Mouse (Mus musculus) cerebellum, adult 18-20 months (tissue): ENCODE results near the gene Sorbs1.

Experiments
- DNase-seq, 2 experiments: peaks; one replicate each; pipeline ENCODE4 v3.0.0; 2021

Sorbs1 gene

GRCm38 (mm10) chr19:40477445-40477941, 36.1 kb downstream of the Sorbs1 start:
- DNase-seq: no peak

GRCm38 (mm10) chr19:40476491-40476890, 37.1 kb downstream of the Sorbs1 start:
- no peak for DNase-seq

DNA sequence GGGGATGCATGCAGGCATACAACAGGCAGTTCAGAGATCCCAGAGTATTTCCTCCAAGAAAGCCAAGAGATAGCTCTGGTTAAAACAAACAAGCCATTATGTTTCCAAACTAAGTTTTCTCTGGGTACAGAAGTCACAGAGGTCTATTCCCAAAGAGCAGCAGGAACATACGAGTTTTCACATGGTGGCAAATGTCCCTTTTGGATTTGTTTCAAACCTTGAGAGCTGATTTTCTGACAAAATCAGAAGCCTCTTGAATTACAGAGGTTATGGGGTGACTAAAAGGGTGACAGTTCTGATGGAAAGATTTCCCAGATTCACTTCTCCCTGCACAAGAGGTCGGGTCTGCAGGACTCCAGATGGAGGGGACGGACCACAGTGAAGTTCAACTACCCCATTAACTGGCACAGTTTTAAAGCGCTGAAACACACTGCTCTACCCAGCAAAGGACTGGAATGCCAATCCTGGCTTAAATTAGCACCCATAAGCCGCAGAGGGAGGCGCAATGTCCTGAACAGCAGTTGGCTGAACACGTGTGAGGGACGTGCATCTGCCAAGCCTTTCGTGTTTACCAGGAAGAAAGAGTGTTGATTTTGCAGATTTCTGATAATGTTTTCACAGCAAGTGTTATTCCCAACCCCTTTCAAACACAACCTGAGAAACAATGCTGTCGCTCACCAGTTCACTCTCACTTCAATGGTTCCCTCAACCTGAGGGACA, 41.9 kb downstream of the Sorbs1 start:
- DNase-seq: peak; percentile 55 to 60

- no peak for DNase-seq
Measured at GRCm38 (mm10) chr19:40469792-40470191, 43.8 kb downstream of the Sorbs1 start.

- DNase-seq: no peak
Measured at GRCm38 (mm10) chr19:40468308-40468707, 45.3 kb downstream of the Sorbs1 start.

DNA sequence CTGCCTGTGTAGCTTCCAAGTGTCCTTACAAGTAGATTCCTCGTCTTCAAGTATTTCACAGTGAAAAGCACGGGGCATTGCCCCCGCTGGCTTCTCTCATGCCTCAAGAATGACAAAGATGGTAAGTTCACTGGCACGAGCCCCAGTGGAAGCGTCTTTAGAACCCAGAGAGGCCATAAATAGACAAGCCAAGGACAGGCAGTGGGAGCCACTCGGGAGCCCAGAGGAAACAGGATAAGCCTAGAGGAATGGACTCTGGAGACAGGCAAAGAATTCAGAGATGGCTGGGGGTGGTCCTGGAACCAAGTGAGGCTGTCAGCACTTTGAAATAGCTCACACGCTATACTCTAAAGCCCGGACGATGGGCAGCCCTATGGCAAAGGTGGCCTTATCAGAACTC, 45.8 kb downstream of the Sorbs1 start:
- no peak for DNase-seq

DNA sequence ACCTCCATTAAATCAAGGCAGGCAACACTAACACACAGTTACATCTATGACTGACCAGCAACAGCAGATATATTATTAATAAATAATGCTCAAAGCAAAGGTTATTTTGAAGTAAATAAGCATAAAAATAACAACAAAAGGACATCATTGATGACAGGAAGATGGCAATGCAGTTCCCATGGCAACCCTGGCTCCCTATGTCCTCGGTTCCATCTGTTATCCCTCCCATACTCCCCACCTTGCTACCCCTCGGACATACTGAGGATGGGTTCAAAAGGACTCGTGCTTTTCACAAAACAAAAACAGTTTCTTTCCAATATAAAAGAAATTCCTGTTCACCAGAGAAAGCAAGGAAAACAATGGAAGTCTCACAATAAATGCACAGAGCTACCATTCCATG, 48.2 kb downstream of the Sorbs1 start:
- no peak for DNase-seq

DNA sequence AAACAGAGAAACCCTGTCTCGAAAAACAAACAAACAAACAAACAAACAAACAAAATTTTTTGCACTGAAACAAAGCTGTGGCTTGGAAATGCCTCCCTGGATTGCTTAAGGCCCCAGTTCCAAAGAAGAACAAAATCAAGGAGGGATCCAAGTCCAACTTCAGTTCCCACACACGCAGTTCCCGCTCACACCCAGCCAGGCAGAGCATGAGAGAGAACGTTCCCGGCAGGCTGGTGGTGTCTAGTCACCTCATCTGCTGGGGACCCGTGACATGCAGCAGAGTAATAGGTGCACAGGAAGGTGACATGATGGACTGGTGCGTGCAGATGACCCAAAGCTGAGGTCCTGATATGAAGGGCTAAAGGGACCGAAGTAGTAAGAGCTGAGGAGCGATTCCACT, 49.2 kb downstream of the Sorbs1 start:
- no peak for DNase-seq

- no peak for DNase-seq
Measured at GRCm38 (mm10) chr19:40462892-40463291, 50.7 kb downstream of the Sorbs1 start.

GRCm38 (mm10) chr19:40462481-40462880, 51.1 kb downstream of the Sorbs1 start:
- no peak for DNase-seq

DNA sequence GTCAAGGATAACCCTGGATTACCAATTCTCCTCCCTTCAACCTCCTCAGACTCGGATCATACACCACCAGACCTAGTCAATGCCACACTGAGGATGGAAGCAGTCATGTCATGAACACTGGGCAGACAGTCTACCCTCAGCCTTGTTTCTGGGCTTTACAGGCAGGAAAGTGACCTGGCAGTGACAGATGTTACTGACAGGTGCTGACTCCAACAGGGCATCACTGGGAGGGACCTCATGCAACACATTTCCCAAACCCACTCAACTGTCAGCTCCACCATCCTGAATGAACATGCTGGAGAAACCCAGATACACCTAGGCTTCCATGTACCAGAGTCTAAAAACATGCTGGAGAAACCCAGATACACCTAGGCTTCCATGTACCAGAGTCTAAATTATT, 51.9 kb downstream of the Sorbs1 start:
- peak in 1 of 2 experiments; percentile 29 for DNase-seq

DNA sequence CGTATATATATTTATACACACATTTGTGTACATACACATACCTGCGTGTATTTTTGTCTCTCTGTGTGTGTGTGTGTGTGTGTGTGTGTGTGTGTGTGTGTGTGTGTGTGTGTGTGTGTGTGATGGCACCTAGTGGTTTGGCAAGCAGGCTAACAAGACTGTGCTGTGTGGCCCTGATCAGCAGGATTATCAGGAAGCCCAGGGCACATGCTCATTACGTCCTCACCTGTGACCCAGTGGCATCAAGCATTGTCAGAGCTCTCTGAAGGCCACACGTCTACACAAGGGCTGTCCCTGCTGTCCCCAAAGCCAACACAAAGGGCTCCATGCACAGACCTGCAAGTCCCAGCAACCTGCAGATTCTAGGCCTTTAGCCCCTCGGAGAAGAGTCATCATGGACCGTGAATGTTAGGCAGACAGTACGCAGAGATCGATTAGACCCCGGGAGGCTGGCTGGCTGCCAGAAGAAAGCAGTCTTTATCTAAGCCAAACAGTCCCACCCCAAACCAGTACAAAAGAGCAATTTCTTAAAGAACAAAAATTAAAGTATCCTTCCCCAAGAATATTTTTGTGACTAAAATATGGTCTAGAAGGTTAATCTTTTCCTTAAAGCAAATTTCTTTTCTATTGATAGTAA, 52.6 kb downstream of the Sorbs1 start:
- DNase-seq: no peak

GRCm38 (mm10) chr19:40459338-40459737, 54.2 kb downstream of the Sorbs1 start:
- no peak for DNase-seq

GRCm38 (mm10) chr19:40458806-40459205, 54.8 kb downstream of the Sorbs1 start:
- DNase-seq: no peak

DNA sequence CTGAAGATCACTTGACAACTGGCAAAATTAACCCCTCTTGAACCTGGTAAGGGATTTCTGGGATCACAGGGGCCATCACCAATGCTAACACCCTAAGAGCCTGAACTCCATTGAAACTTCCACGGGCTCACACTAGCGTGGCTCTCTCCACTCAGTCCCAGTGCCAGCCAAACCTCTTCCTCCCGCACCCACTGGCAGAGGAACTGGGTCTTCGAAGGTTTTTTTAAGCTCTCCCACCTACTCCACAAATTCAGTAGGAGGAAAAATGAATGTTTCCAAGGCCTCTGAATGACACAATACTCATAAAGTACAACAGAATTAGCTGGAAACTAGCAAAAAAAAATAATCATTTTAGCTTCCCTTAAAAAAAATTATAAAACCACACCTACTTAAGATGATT, 58.3 kb downstream of the Sorbs1 start:
- no peak for DNase-seq

- no peak for DNase-seq
Measured at GRCm38 (mm10) chr19:40454096-40454495, 59.5 kb downstream of the Sorbs1 start.

- no peak for DNase-seq
Measured at GRCm38 (mm10) chr19:40452201-40452600, 61.4 kb downstream of the Sorbs1 start.

- DNase-seq: no peak
Measured at GRCm38 (mm10) chr19:40451307-40451706, 62.3 kb downstream of the Sorbs1 start.

GRCm38 (mm10) chr19:40446525-40446924, 67.1 kb downstream of the Sorbs1 start:
- DNase-seq: no peak

DNA sequence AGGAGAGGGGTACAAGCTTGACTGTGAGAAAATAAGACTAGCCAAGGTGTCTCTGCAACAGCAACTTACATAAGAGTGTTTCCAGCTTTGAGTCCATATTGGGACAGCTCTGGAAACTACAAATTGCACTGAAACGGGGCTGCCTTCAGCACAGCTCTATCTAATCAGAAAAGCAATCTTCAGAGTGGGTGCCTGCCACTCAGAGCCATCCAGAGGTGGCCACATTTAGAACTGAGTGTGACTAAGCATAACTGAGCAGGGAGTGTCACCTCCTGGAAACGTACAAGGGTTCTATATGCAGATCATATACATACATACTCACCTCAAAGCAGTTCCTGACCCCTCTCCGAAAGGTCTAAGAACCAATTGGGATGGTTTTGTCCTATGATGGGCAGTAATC, 71.2 kb downstream of the Sorbs1 start:
- no peak for DNase-seq

DNA sequence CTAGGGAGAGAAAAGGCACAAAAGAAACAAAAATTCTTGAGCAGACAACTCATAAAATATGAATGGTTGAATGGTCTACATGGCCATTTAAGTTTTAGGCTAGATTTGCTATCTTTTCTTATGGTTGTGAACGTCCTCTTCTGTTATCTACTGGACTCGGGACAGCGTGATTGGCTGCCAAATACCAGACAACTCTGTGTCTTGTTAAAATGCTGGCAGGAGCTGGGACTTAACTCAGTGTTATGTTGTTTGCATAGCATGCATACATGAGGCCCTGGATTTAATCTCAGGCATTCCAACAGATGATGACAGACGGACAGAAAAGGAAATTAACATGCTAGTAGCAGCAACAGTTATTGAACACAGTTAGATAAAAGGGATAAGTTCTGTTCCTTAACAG, 72.6 kb downstream of the Sorbs1 start:
- DNase-seq: no peak

DNA sequence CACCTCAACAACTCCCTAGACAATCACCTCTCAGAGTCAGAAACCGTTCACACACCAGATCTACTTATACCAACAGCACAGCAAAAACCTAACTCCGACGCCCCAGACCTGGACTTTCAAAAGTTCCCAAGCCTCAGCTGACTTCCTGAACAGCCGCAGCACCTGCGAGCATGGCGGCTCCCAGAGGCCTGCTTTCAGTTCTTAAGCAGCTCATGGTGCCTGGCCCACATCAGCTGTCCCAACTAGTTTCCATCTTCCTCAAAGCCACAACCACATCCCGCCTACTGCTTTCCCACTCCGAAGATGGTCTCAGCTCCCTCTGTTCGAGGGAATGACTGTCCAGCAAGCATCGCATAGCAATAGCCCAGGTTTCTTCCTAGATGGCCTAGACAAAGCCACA, 74.7 kb downstream of the Sorbs1 start:
- no peak for DNase-seq

DNA sequence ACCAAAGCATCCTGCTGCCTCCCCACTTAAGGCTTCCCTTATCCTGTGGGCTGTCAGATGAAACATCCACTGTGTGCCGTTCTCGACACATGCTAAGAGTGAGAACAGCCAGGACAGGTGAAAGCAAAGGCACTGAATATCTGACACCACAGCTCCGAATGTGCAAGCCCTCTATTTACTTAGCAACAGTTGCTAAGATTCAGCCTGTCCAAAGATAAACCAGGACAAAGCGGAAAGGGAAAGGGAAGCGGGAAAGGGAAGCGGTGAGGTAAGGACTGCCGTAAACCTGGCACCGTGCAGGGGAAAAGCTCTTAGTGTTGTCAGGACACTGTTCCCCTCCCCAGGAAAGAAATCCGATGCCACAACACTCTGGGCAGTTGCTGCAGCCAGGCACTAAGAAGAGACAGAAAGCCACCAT, 75.9 kb downstream of the Sorbs1 start:
- no peak for DNase-seq

DNA sequence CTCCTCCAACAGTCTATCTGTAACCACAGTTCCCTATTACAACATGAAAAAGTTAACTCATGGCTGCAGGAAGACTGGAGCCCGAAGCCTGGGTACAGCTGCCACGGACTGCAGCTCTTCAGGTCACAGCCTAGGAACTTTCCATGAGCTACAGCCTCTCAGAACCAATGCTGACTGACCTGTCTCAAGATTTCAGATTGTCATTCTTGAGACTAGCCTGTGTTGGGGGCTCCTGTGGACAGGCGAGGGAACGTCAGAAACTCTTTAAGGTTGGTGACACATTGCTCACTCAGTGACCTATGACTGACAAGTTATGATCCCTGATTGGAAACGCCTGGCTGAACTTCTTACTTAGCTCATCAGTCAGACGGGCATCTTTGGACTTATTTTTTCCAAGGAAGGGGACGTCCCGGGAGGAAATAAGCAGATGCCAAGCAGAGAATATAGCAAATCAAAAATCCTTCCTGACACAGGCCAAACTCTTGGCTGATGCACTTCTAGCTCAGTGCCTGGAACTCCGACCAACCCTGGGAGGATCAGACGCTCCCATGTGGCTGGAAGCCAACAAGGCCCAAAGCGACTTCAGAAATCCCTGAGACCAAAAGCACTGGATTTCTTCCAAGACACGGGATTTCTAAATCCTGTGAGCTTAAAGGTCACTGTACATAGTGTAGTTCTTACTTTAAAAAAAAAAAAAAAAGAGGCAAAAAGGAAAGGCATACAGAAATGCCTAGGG, 76.9 kb downstream of the Sorbs1 start:
- DNase-seq: peak; percentile 38 to 48
